Mouse (Mus musculus) right cerebral cortex, postnatal 10 days (tissue): ENCODE measurements around the gene Bpifb5.
A peak's percentile ranks its signal among the peaks of the same experiment; 100 is the strongest.
"Not testable (repeated sequence)": the region's sequence is repeated elsewhere in the genome, so short reads cannot be mapped to it uniquely, and the experiment has no call there.

Source experiments
- DNase-seq, 2 experiments: peaks; one replicate each; pipeline ENCODE4 v3.0.0; 2021; ENCODE audit warnings: low spot score in 2 of 2

Bpifb5 gene

GRCm38 (mm10) chr2:154223265-154223916, at the start of gene Bpifb5:
Gene Bpifb5, plus strand, starts transcription at chr2:154223742.
- peak; percentile 73 to 79 for DNase-seq

- peak in 1 of 2 experiments; percentile 2 for DNase-seq
These were observed 41.6 kb upstream of the Bpifb5 start for GRCm38 (mm10) chr2:154181900-154182299.

GRCm38 (mm10) chr2:154183061-154183460, 40.5 kb upstream of the Bpifb5 start:
- not testable (repeated sequence) for DNase-seq

GRCm38 (mm10) chr2:154185319-154185718, 38.2 kb upstream of the Bpifb5 start:
- no peak for DNase-seq

GRCm38 (mm10) chr2:154185748-154186147, 37.8 kb upstream of the Bpifb5 start:
- no peak for DNase-seq

GRCm38 (mm10) chr2:154187468-154187867, 36.1 kb upstream of the Bpifb5 start:
- no peak for DNase-seq

- DNase-seq, result peak in 1 of 2 experiments; percentile 11
These were observed 33.6 kb upstream of the Bpifb5 start for GRCm38 (mm10) chr2:154189877-154190434.

GRCm38 (mm10) chr2:154190546-154191258, 32.8 kb upstream of the Bpifb5 start, which contains the start of gene Bpifb1:
Gene Bpifb1, plus strand, starts transcription at chr2:154190818.
- peak in 1 of 2 experiments; percentile 49 for DNase-seq

- peak in 1 of 2 experiments; percentile 14 for DNase-seq
These were observed 31.4 kb upstream of the Bpifb5 start for GRCm38 (mm10) chr2:154192141-154192540.

GRCm38 (mm10) chr2:154193071-154193470, 30.5 kb upstream of the Bpifb5 start:
- DNase-seq, result peak in 1 of 2 experiments; percentile 3

- DNase-seq, result peak in 1 of 2 experiments; percentile 12
These were observed 29.5 kb upstream of the Bpifb5 start for GRCm38 (mm10) chr2:154193994-154194504.

- DNase-seq, result peak in 1 of 2 experiments; percentile 13
These were observed 26.5 kb upstream of the Bpifb5 start for GRCm38 (mm10) chr2:154197036-154197435.

- peak in 1 of 2 experiments; percentile 51 for DNase-seq
These were observed 18.9 kb upstream of the Bpifb5 start for GRCm38 (mm10) chr2:154204630-154205029.

- DNase-seq, result no peak
These were observed 16.6 kb upstream of the Bpifb5 start for GRCm38 (mm10) chr2:154206908-154207307.

GRCm38 (mm10) chr2:154209112-154209511, 14.4 kb upstream of the Bpifb5 start:
- DNase-seq, result peak in 1 of 2 experiments; percentile 45

GRCm38 (mm10) chr2:154211121-154211520, 12.4 kb upstream of the Bpifb5 start:
- DNase-seq, result no peak

- DNase-seq, result peak; percentile 73 to 87
These were observed 11.7 kb upstream of the Bpifb5 start for GRCm38 (mm10) chr2:154211881-154212280.

GRCm38 (mm10) chr2:154215191-154215590, 8.4 kb upstream of the Bpifb5 start:
- DNase-seq, result peak in 1 of 2 experiments; percentile 76

GRCm38 (mm10) chr2:154219950-154220349, 3.6 kb upstream of the Bpifb5 start:
- no peak for DNase-seq

- no peak for DNase-seq
These were observed 353 bp downstream of the Bpifb5 start for GRCm38 (mm10) chr2:154223917-154224273.

- no peak for DNase-seq
These were observed 3.4 kb downstream of the Bpifb5 start for GRCm38 (mm10) chr2:154226991-154227390.

- DNase-seq, result no peak
These were observed 4.3 kb downstream of the Bpifb5 start for GRCm38 (mm10) chr2:154227830-154228229.
